Mouse (Mus musculus): ENCODE measurements around the gene Sapcd1.

- TF ChIP-seq CTCF (IDR thresholded peaks at IDR 0.05; ENCODE audit: extremely low read depth, insufficient read length, insufficient replicate concordance, low read depth, low read length) (no peak), POLR2A (IDR thresholded peaks at IDR 0.05; ENCODE audit: low read depth, low read length) (no peak)
These were observed 46.3 kb upstream of the Sapcd1 start for GRCm38 (mm10) chr17:35074097-35074496.
